Mouse (Mus musculus) MEL (cell line): Measurements from ENCODE around the gene Maml3.

ENCODE experiments used
- CTCF ChIP-seq, 3 experiments: IDR thresholded peaks in 2 of 3; conservative IDR thresholded peaks in 1 of 3; 2 replicates each; pipeline ENCODE4 v1.5.1; 2011 to 2012; ENCODE audit warnings: low read length in 3 of 3, low read depth in 2 of 3, mild to moderate bottlenecking in 2 of 3, improper control_type of control experiment in 1 of 3, inconsistent platforms in 1 of 3, mixed read lengths in 1 of 3, moderate library complexity in 1 of 3; ENCODE audit not compliant: control insufficient read depth in 1 of 3, insufficient read depth in 1 of 3, poor library complexity in 1 of 3, severe bottlenecking in 1 of 3
- E2F4 ChIP-seq: IDR thresholded peaks from 2 replicates; pipeline ENCODE4 v1.6.1; 2011; ENCODE audit warnings: low read depth, low read length, improper control_type of control experiment, borderline replicate concordance
- EP300 ChIP-seq, 2 experiments: IDR thresholded peaks; 2 replicates each; pipeline ENCODE4 v1.6.1; 2011; ENCODE audit warnings: improper control_type of control experiment in 2 of 2, low read length in 2 of 2, low read depth in 1 of 2, mild to moderate bottlenecking in 1 of 2
- KAT2A ChIP-seq: conservative IDR thresholded peaks from 2 replicates; pipeline ENCODE4 v1.6.1; 2012; ENCODE audit warnings: low read depth, low read length, improper control_type of control experiment, inconsistent platforms
- MEF2A ChIP-seq: IDR thresholded peaks from 2 replicates; pipeline ENCODE4 v1.6.1; 2014; ENCODE audit warnings: low read depth, mild to moderate bottlenecking, inconsistent platforms, low read length, improper control_type of control experiment; ENCODE audit not compliant: poor library complexity, insufficient replicate concordance, severe bottlenecking; ENCODE audit errors: extremely low read depth
- MYC ChIP-seq: IDR thresholded peaks from 2 replicates; pipeline ENCODE4 v1.6.1; 2011; ENCODE audit warnings: low read depth, mild to moderate bottlenecking, low read length, improper control_type of control experiment, moderate library complexity
- NELFE ChIP-seq: IDR thresholded peaks from 2 replicates; pipeline ENCODE4 v1.6.1; 2011; ENCODE audit warnings: low read depth, low read length, improper control_type of control experiment
- POLR2A ChIP-seq, 2 experiments: IDR thresholded peaks; 2 replicates each; pipeline ENCODE4 v1.6.1; 2011 to 2012; ENCODE audit warnings: low read length in 2 of 2, mild to moderate bottlenecking in 2 of 2, control low read depth in 1 of 2, improper control_type of control experiment in 1 of 2, low read depth in 1 of 2, moderate library complexity in 1 of 2; ENCODE audit not compliant: control insufficient read depth in 1 of 2, insufficient read depth in 1 of 2, poor library complexity in 1 of 2
- POLR2AphosphoS5 ChIP-seq: IDR thresholded peaks from 2 replicates; pipeline ENCODE4 v1.6.1; 2012; ENCODE audit warnings: low read depth, borderline replicate concordance, mild to moderate bottlenecking, inconsistent platforms, low read length, moderate library complexity, mixed read lengths
- RAD21 ChIP-seq: IDR thresholded peaks from 2 replicates; pipeline ENCODE4 v1.6.1; 2011; ENCODE audit warnings: mild to moderate bottlenecking, low read depth, low read length, improper control_type of control experiment
- TCF12 ChIP-seq: IDR thresholded peaks from 2 replicates; pipeline ENCODE4 v1.6.1; 2014; ENCODE audit warnings: low read depth, mild to moderate bottlenecking, inconsistent platforms, low read length, improper control_type of control experiment, moderate library complexity

DNA sequence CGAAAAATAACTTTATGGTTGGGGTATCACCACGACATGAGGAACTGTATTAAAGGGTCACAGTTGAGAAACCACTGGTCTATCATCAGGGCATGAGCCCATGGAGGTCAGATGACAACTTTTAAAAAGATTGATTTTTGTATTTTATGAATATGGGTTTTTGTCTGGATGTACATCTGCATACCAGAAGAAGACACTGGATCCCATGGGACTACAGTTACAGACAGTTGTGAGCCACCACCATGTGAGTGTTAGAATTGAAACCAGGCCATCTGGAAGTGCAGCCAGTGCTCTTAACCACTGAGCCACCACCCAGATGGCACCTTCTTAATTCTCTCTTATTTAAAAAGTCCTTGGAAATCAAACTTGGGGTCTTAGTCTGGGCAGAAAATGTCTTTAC lies 468.9 kb downstream of the Maml3 start:
- TF ChIP-seq E2F4 = no peak
- no peak for TF ChIP-seq CTCF (IDR thresholded peaks at IDR 0.05 in 2 of 3, conservative IDR thresholded peaks at IDR 0.05 in 1 of 3; ENCODE audit: control insufficient read depth in 1 of 3, insufficient read depth in 1 of 3, low read depth in 2 of 3, low read length in 3 of 3, poor library complexity in 1 of 3, severe bottlenecking in 1 of 3)
- no peak for TF ChIP-seq MYC
- no peak for TF ChIP-seq KAT2A
- TF ChIP-seq MEF2A = no peak
- TF ChIP-seq POLR2A (IDR thresholded peaks at IDR 0.05; ENCODE audit: control insufficient read depth in 1 of 2, insufficient read depth in 1 of 2, low read depth in 1 of 2, low read length in 2 of 2, poor library complexity in 1 of 2) = no peak
- TF ChIP-seq RAD21 = no peak
- no peak for TF ChIP-seq NELFE
- TF ChIP-seq TCF12 = no peak
- TF ChIP-seq EP300 (IDR thresholded peaks at IDR 0.05; ENCODE audit: low read depth in 1 of 2, low read length in 2 of 2) = no peak
- TF ChIP-seq POLR2AphosphoS5 = no peak
